Mouse (Mus musculus): ENCODE measurements around the gene Anks3.

Gene Anks3

DNA sequence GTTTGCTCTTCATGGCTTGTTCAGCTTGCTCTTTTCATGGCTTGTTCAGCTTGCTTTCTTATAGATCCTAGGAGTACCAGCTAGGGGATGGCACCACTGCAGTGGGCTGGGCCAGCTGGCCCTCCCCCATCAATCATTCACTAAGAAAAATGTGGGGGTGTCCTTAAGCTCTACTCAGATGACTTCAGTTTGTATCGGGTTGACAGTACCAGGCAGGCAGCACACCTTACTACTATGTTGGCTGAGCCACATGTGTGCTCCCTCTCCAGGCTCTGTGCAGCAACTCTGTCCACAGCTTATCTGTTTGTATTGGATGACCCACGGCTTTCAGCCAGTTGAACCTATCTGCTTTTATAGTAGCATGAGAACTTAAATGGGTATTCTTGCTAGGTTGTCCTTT, 35.5 kb downstream of the Anks3 start:
- no peak for DNase-seq (ENCODE audit: low spot score in 2 of 2)

- no peak for DNase-seq (ENCODE audit: low spot score in 2 of 2)
These were observed 36.0 kb downstream of the Anks3 start for GRCm38 (mm10) chr16:4927967-4928366.

DNA sequence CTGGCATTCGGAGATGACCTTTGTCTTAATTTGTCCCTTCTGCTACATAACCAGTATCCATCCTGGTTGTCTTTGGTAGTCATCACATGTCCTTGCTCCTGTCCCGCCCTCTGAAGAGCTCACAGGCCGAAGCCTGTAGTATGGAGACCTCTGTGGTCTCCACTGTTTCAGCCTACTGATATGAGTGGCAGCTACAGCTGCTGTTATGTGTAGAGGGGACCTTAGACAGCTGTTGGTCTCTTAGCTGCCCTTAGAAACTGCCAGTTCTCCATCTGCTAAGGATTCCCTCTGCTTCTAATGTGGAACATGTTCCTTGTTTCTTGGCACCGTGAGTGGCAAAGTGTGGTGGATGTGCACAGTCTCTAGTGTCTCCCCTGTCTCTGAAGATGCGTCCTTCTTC, 40.0 kb downstream of the Anks3 start:
- DNase-seq (ENCODE audit: low spot score in 2 of 2): no peak

DNA sequence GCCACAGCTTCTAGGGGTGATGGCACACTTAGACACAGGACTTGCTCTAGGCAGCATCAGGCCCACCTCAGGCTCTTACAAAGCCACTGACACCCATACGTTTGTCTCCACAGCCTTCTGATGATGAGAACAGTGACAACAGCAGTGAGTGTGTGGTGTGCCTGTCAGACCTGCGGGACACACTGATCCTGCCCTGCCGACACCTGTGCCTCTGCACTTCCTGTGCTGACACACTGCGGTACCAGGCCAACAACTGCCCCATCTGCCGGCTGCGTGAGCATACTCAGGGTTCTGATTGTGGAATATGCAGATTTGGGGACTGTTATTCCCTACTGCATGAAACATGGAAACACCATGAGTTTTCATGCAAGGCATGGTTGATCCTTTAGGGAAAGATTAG, 41.5 kb downstream of the Anks3 start:
- DNase-seq (ENCODE audit: low spot score in 2 of 2): no peak

DNA sequence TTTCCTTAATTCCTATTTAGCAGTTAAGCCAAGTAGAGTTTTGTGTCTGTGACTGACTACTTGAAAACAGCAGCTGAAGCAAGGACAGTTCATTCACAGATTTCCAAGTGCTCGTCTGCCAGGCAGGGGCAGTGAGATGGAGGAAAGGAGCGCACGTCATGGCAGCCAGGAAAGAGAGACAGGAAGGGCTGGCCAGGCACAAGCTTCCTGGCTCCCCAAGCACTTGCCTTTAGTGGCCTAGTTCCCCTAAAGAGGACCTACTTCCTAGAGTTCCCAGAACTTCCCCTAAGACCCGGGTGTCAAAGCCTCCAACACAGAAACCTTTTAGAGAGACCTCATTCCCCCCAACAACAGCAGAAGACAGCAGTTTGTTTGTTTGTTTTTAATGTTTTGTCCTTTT, 43.4 kb downstream of the Anks3 start:
- no peak for DNase-seq (ENCODE audit: low spot score in 2 of 2)

GRCm38 (mm10) chr16:4916608-4917007, 47.4 kb downstream of the Anks3 start:
- DNase-seq (ENCODE audit: low spot score in 2 of 2): no peak

DNA sequence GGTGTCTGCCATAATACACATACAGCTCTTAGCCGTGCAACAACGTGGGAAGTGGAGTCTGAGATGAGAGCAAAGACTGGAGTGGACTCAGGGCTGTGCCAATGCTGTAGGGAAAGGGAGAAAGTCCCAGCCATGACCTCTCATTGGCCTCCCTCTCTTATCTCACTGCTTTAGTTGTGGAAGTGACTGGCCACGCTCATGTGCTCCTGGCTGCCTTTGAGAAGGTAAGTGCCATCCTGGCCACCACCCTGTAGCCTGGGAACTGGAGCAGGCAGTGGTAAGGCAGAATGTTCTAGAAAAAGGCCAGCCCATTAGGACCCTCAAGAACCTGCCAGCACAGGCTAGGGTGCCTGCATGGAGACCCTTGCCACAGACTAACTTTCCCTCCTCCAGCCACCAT, 48.1 kb downstream of the Anks3 start:
- DNase-seq (ENCODE audit: low spot score in 2 of 2): no peak

DNA sequence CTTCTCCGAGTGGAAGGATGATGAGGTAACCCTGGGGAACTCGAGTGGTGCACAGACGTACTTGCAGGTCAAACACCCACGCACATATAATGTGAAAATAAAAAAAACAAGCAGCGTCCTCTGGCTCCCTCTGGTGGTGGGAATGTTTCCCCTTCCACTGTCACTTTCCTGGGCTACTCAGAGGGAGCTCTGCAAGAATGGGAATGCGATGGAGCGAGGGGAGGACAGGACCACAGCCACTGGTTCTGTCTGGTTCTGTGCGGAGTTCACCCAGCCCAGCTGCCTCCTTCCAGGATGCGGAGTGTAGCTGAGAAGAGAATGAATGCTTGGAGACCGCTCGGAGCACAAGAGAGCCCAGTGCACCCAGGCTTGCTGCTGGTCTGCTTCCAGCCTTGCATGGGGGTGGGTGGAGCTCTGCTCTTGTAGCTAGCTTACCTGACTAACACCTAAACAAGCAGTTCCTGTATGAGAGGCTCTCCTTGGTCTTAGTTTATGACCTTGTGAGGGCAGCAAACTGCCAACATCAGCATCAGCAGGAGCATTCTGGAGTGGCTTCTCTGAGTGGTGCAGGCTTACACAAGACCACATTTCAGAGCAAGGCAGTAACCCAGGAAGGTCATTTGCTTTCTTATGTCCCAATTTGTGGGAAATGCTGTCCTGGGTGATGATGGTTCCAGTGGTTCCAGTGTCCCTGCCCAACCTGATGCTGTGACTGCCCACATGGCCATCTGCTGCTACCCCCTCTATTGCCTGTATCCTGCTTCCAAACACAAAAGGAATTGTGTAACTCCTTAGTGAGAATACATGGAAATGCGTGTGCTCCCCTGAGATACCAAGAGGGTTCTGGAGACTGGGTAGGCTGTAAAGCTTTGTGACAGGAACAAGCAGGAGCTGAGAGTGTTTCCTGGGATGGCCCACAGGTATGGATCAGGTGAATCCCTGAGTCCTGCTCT, 49.9 kb downstream of the Anks3 start:
- DNase-seq (ENCODE audit: low spot score in 2 of 2): peak; percentile 91 to 95

GRCm38 (mm10) chr16:4912907-4913782, 50.9 kb downstream of the Anks3 start:
- no peak for DNase-seq (ENCODE audit: low spot score in 2 of 2)

DNA sequence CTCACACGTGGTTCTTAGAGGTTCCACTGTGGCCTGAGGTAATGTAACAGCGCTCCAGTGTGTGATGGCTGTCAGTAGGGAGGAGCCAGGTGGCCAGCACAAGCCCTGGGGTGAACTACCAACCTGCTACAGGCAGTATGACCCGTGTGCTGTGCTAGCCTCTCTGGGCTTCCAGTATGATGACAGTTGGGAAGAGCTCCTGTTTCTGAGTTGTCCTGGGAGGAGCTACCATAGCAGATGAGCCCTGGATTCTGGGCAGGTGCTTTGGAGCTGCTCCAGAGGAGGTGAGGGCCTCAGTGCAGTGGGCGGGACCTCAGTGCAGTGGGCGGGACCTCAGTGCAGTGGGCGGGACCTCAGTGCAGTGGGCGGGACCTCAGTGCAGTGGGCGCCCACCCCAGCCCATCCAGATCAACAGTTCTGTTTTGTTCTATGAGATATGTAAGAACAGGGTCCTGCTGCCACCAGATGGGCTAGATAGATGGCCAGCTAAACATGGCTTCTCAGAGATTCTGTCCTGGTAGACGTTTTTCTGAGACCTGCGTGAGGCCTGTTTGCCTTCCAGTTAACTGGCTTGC, 51.8 kb downstream of the Anks3 start:
- DNase-seq (ENCODE audit: low spot score in 2 of 2): no peak

DNA sequence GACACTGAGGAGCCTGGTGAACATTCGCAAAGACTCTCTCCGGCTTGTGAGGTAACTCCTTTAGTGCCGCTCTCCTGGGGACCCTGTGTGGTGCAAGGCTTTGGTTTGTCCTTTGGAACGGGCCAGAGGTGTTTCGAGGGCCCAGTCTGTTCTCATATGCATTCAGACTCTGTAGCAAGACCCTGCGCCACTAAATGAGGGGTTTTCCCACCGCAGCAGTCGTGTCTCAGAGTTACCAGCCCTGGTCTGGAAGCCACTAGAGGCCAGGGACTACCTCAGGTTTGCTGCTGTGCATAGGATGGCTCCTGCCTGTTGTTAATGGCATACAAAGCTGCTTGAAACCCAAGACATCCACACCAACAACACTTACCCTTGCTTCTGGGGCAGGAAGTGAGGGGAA, 53.2 kb downstream of the Anks3 start:
- no peak for DNase-seq (ENCODE audit: low spot score in 2 of 2)

GRCm38 (mm10) chr16:4909745-4910144, 54.3 kb downstream of the Anks3 start:
- no peak for DNase-seq (ENCODE audit: low spot score in 2 of 2)

DNA sequence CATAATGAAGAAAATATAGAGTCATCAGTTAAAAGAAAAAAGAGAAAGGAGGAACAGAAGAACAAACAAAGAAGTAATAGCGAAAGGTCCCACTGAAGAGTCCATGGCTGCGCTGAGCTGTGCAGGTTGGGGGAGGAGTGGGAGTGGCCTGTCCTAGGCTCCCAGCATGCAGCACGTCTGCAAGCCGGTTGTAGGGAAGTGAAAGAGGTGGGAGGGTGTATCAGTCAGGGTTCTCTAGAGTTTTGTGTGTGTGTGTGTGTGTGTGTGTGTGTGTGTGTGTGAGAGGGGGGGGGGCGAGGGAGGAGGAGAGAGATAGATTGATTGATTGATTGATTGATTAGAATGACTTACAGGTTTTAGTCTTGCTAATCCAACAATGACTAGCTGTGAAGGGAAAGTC, 56.0 kb downstream of the Anks3 start:
- no peak for DNase-seq (ENCODE audit: low spot score in 2 of 2)

DNA sequence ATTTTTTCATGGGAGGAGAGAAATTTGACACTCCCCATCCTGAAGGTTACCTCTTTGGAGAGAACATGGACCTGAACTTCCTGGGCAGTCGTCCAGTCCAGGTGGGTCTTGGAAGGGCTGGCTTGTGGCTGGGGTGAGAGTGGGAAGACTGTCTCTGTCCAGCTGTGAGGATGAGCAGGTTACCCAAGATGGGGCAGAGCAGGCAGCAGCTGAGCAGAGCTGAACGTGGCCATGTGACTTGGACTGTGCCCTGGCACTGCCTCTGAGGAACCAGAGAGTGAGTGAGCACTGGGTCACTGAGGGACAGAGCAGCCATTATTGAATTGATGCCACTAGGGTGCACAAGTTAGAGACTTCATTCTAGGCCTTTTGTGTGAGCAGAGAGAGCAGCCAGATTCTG, 56.6 kb downstream of the Anks3 start:
- no peak for DNase-seq (ENCODE audit: low spot score in 2 of 2)

- DNase-seq (ENCODE audit: low spot score in 2 of 2): no peak
These were observed 57.4 kb downstream of the Anks3 start for GRCm38 (mm10) chr16:4906559-4906958.

DNA sequence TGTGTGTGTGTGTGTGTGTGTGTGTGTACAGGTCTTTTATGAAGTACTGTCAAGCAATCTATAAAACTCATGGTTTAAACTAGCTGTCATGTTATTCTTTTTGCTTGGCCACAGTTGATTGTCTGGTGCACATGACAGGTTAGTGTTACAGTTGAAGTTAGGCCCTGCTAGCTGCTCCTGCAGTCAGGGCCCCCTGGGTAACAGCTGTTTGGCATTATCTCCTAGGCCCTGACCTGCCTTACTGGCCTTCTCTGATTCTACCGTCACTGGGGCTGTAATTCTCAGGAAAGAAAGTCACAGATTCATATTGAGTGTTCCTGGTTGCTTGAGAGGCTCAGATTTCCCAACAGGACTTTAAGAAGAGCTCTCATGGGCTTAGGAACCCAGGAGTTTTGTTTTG, 58.4 kb downstream of the Anks3 start:
- DNase-seq (ENCODE audit: low spot score in 2 of 2): no peak

DNA sequence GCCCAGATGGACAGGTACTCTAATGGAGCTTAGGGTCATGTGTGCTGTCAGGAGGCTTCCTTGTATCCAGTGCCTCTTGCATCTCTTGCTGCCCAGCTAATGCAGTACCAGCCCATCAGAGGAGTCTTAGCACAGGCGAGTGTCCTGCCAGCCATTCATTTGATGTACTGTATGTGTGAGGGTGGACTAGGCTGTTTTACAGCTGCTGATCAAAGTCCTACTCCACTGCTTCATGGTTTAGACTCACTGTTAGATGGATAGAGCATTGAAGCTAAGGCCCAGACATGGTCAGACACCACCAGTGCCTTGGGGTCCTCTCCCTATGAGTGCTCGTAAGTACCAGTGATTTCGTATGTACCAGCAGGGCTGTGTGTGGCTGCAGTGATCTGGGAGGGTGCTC, 59.1 kb downstream of the Anks3 start:
- DNase-seq (ENCODE audit: low spot score in 2 of 2): no peak

DNA sequence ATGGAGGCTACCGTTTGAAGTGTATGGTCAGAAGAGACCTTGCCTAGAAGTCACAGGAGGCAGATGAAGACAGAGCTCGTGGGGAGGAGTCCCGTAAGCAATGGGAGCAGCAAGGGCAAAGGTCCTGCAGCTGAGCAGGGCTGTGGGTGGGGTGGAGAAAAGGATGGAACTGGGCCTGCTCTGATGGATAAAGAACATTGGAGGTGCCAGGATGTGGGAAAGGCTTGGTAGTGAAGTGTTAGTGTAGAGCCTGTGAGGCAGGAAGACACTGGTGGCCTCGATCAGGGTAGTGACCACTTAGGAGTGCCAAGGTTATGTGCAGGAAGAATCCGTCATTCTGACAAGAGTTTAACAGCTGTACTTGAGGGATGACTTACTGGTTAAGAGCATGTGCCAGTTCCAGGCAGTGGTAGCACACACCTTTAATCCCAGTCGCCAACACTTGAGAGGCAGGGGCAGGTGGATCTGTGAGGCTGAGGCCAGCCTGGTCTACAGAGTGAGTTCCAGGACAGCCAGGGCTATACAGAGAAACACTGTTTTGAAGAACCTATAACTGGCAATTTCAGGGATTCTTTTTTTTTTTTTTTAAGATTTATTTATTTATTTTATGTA, 60.4 kb downstream of the Anks3 start:
- DNase-seq (ENCODE audit: low spot score in 2 of 2): no peak

DNA sequence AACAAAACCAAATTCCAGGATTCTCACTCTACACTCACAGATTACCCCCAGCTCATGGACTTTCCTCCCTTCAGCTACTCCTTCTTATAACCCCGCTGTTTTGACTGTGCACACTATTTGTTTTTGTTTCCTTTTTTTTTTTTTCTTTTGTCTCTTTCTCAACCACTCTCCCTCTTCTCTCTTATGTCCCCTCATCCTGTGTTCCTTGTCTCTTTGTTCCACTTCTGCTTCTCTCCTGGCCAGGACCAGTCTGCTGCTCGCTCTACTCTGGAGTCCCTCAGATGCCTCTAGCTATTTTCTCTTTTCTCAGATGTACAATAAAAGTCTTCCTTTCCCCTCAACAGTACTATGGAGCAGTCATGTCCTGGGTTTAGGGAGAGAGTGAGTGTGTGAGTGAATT, 61.6 kb downstream of the Anks3 start:
- DNase-seq (ENCODE audit: low spot score in 2 of 2): no peak

DNA sequence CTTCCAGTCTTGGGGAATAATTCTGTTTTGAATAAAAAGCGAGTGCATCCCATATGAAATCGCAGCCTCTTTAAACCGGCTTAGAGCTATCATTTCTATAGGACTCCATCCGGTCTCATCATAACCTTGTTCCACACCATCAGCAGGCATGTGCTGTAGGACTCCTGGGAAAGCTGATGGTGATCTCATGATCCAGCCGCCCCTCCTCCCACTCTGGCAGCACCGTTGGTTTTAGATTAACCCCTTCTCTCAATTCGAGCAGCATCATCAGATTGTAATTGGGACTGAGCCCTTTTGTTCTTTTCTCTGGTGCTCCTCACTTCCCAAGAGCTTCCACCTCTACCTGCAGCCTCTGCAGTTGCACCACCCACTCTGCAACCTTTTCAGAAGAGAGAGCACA, 62.8 kb downstream of the Anks3 start:
- DNase-seq (ENCODE audit: low spot score in 2 of 2): no peak

GRCm38 (mm10) chr16:4899711-4900110, 64.3 kb downstream of the Anks3 start:
- no peak for DNase-seq (ENCODE audit: low spot score in 2 of 2)

DNA sequence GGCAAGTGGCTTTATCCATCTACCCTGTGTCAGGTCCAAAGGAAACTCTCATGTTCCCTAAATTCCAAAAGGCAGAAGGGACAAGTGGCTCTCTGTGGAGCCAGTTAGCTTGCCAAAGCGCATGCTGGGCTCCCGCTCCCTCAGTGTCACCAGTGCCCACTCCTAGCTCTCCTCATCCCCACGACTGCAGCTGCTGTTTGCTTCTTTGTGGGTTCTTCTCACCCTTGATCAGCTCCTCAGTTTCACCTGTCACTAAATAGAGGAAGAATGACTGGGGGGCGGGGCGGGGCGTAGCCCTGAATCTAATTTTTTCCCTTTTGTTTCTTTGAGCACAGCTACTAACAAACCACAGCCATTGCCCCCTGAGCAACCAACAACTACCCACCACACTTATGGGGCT, 65.1 kb downstream of the Anks3 start:
- DNase-seq (ENCODE audit: low spot score in 2 of 2): no peak

Measured in frontal cortex, postnatal 36 days (tissue).